Mouse (Mus musculus) kidney, postnatal 0 days (tissue): ENCODE data around the gene Rnf113a2. TPM values are rescaled to one million over a fixed set of nuclear protein-coding genes. Genes with fewer than 3 reads are reported as not detected.

ENCODE experiments used
- ATAC-seq: fragments of 200-750 bp; cut with Nextera tagmentation; replicated peaks from 2 replicates; pipeline ENCODE4 v1.8.0; 2017; ENCODE audit warnings: low read depth, moderate number of reproducible peaks, moderate TSS enrichment, moderate library complexity; ENCODE audit not compliant: low FRiP score
- DNase-seq: peaks from one replicate; pipeline ENCODE4 v3.0.0-alpha.2; 2016; ENCODE audit warnings: low spot score
- H3K27ac ChIP-seq: fragments of 300-500 bp; sonication (generic); 2 replicates; pipeline ENCODE4 v1.5.1; 2014; ENCODE audit warnings: mild to moderate bottlenecking
- H3K27me3 ChIP-seq: fragments of 300-500 bp; sonication (generic); 2 replicates; pipeline ENCODE4 v1.6.1; 2014; ENCODE audit warnings: low read length, mixed read lengths; ENCODE audit not compliant: insufficient read depth
- H3K36me3 ChIP-seq: fragments of 300-500 bp; sonication (generic); 2 replicates; pipeline ENCODE4 v1.6.1; 2014; ENCODE audit warnings: low read length, mixed read lengths; ENCODE audit not compliant: insufficient read depth
- H3K4me1 ChIP-seq: fragments of 300-500 bp; sonication (generic); replicated peaks from 2 replicates; pipeline ENCODE4 v1.6.1; 2014; ENCODE audit warnings: antibody characterized with exemption, low read length, mixed read lengths; ENCODE audit not compliant: insufficient read depth
- H3K4me2 ChIP-seq: fragments of 300-500 bp; sonication (generic); 2 replicates; pipeline ENCODE4 v1.6.1; 2014; ENCODE audit warnings: mild to moderate bottlenecking, low read length, moderate library complexity, mixed read lengths
- H3K4me3 ChIP-seq: fragments of 300-500 bp; sonication (generic); replicated peaks from 2 replicates; pipeline ENCODE4 v1.5.1; 2014; ENCODE audit warnings: low read depth, low read length
- H3K9ac ChIP-seq: fragments of 300-500 bp; sonication (generic); 2 replicates; pipeline ENCODE4 v1.6.1; 2014; ENCODE audit warnings: low read depth, low read length
- H3K9me3 ChIP-seq: fragments of 300-500 bp; sonication (generic); replicated peaks from 2 replicates; pipeline ENCODE4 v1.6.1; 2016; ENCODE audit warnings: low read length, inconsistent platforms, mixed read lengths
- CTCF ChIP-seq: IDR thresholded peaks from 2 replicates; pipeline ENCODE4 v1.5.1; 2016; ENCODE audit warnings: antibody characterized with exemption, low read depth, mild to moderate bottlenecking, moderate library complexity
- WGBS: fragments of 180-500 bp; shearing (Covaris S2); extraction: QIAGEN DNeasy Blood & Tissue Kit; methylation state at CpG from one replicate; pipeline ENCODE4 v1.1.7; 2014; 5-methylcytosine and 5-hydroxymethylcytosine counted together
- polyA plus RNA-seq: library from polyadenylated mRNA; unstranded; fragments of >200 nt; fragmentation: Nextera tagmentation; extraction: Ambion mirVana; gene quantifications from 2 replicates; pipeline ENCODE4 v1.2.1, GENCODE M21; 2015

Rnf113a2 gene
- polyA plus RNA-seq, 1 experiment from 2014 or later: 28.8 TPM

DNA sequence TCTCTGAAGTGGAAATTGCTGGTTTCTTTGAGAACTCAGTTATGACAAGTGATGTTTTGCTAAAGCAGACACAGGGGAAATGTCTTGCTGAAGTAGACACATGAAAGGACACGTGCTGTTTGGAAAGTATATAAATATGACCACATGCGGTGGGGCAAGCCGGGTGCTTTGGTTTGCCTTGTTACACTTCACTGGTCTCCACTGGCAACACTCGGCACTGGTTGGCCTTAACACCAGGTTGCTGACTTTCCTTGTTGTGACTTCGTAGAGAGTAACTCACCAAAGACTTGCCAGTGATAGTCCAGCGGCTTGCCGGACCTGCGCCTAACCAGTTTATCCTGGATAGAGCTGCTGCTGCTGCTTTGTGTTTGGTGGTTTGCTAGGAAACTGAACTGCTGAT lies 28.9 kb upstream of the Rnf113a2 start:
- Histone ChIP-seq H3K36me3 (0 out of 2 replicates have a peak, but pooled peaks cover 13% of the 10 kb centered on the region), H3K9ac (no peak overlapping the region), H3K27me3 (no peaks in the 10 kb centered on the region), H3K4me3 (no peak overlapping the region), H3K4me2 (no peak overlapping the region), H3K4me1 (no peaks in the 10 kb centered on the region), H3K27ac (peak overlapping the region; percentile 1; the same call in 1 of the 2 replicates), H3K9me3 (no peaks in the 10 kb centered on the region)
- ATAC-seq: no peak
- 84% methylated on average over 8 of the region's 8 CpGs for WGBS
- no peak for DNase-seq
- no peak for TF ChIP-seq CTCF

GRCm38 (mm10) chr12:84388774-84389400 lies 28.1 kb upstream of the Rnf113a2 start:
- H3K4me1 ChIP-seq: no peaks in the 10 kb centered on the region
- H3K27ac ChIP-seq: peak overlapping the region; percentile 1; the same call in 1 of the 2 replicates
- H3K27me3 ChIP-seq: no peaks in the 10 kb centered on the region
- 0 out of 2 replicates have a peak, but pooled peaks cover 16% of the 10 kb centered on the region for H3K36me3 ChIP-seq
- H3K4me3 ChIP-seq: no peak overlapping the region
- no peak for TF ChIP-seq CTCF
- ATAC-seq (no peak), DNase-seq (no peak)
- H3K9ac ChIP-seq: no peak overlapping the region
- no peak overlapping the region for H3K4me2 ChIP-seq
- WGBS: 70% methylated on average over 14 of the region's 14 CpGs
- no peaks in the 10 kb centered on the region for H3K9me3 ChIP-seq

GRCm38 (mm10) chr12:84390336-84390735 lies 26.7 kb upstream of the Rnf113a2 start:
- Histone ChIP-seq H3K9me3 (no peaks in the 10 kb centered on the region), H3K27me3 (no peaks in the 10 kb centered on the region), H3K4me3 (no peak overlapping the region), H3K4me2 (no peak overlapping the region), H3K4me1 (no peaks in the 10 kb centered on the region), H3K36me3 (0 out of 2 replicates have a peak, but pooled peaks cover 13% of the 10 kb centered on the region), H3K27ac (no peak overlapping the region), H3K9ac (no peak overlapping the region)
- DNase-seq: no peak
- no peak for TF ChIP-seq CTCF
- no peak for ATAC-seq
- 92% methylated on average over 6 of the region's 6 CpGs for WGBS

DNA sequence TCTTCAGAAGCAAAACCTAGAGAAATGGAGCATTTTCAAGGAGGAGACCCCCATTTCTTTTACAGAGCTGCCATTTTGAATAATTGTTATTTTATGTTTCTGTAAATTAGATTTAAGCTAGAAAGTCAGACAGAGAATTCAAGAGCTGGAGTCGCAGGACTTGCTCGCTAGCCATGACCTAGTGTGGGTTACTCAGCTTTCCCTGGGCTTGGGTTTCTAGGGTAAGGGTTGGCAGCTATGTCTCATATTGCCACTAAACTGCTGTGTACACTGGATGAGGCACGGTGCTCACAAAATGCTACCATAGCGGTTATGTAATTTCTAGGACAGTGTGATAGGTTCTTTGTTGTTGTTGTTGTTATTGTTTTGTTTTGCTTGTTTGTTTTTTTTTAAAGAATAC lies 24.3 kb upstream of the Rnf113a2 start:
- WGBS: 91% methylated on average over 4 of the region's 4 CpGs
- Histone ChIP-seq H3K9ac (no peak overlapping the region), H3K4me3 (no peak overlapping the region), H3K4me1 (no peaks in the 10 kb centered on the region), H3K9me3 (no peaks in the 10 kb centered on the region), H3K4me2 (no peak overlapping the region), H3K27me3 (no peaks in the 10 kb centered on the region), H3K36me3 (peaks cover 9% of the 10 kb centered on the region; the same call in 1 of the 2 replicates), H3K27ac (no peak overlapping the region)
- no peak for ATAC-seq
- no peak for TF ChIP-seq CTCF
- no peak for DNase-seq

DNA sequence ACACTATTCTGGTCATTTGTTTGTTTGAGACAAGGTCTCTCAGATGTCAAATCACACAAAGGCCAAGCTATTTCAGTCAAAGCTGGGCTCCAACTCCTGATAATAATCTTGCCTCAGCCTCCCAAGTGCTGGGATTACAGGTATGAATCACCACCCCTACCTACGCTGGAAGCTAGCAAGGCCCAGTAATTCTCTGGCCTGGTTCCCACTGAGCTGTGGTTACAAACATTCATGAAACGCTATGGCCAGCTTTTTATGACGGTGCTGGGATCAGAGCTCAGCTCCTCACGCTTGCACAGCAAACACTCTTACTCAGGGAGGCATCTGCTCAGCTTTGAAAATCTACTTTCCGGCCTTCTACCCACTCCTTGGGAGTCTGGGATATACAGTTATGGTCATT lies 23.1 kb upstream of the Rnf113a2 start:
- no peak overlapping the region for H3K9ac ChIP-seq
- H3K36me3 ChIP-seq: peaks cover 9% of the 10 kb centered on the region; the same call in 1 of the 2 replicates
- no peak overlapping the region for H3K4me2 ChIP-seq
- no peaks in the 10 kb centered on the region for H3K9me3 ChIP-seq
- no peak for ATAC-seq
- no peak overlapping the region for H3K27ac ChIP-seq
- TF ChIP-seq CTCF: no peak
- no peaks in the 10 kb centered on the region for H3K4me1 ChIP-seq
- no peak overlapping the region for H3K4me3 ChIP-seq
- DNase-seq: no peak
- WGBS: 87% methylated on average over 5 of the region's 5 CpGs
- no peaks in the 10 kb centered on the region for H3K27me3 ChIP-seq

DNA sequence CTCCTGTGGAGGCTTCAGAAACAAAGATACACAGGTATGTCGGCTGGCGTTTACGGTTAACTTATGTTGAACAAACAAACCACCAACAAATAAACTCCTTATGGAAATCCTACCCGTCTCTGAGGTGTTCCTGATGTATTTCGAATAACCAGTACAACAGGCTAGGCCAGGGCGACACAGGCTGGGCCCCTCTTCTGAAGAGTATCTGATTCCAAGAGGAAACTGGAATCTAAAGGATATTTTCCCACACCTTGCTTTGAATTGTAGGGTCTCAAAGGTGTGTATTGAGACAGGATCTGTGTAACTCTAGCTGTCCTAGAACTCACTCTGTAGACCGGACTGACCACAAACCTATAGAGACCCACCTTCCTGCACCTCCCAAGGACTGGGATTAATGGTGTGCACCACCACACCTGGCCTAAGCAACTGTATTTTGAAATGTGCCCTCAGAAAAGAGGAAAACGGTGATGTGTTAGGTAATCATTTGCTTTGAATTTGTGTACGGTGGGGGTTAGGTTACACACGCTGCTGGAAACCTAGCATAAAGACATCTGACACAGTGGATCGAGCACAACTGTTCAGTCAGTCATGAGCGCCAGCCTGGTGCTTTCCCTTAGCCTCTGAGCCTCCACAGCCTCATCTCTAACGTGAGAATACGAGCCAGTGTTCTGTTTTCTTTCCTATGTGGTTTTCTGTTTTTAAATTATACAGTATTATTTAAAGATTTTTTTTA lies 19.9 kb upstream of the Rnf113a2 start:
- 63% methylated on average over 14 of the region's 14 CpGs for WGBS
- no peak for DNase-seq

More for the DNA sequence above, 19.9 kb upstream of the Rnf113a2 start:
- TF ChIP-seq CTCF: no peak
- H3K9me3 ChIP-seq: no peaks in the 10 kb centered on the region
- H3K27ac ChIP-seq: peak overlapping the region; percentile 25; the same call in 1 of the 2 replicates
- peaks cover 7% of the 10 kb centered on the region; the same call in 1 of the 2 replicates for H3K36me3 ChIP-seq
- ATAC-seq: no peak
- H3K9ac ChIP-seq: no peak overlapping the region
- H3K4me3 ChIP-seq: no peak overlapping the region
- H3K4me1 ChIP-seq: no peaks in the 10 kb centered on the region
- H3K4me2 ChIP-seq: no peak overlapping the region
- H3K27me3 ChIP-seq: no peaks in the 10 kb centered on the region
